Mouse (Mus musculus) gastrocnemius, postnatal 14 days (tissue): ENCODE measurements around the gene Ormdl1. TPM values are rescaled to one million over a fixed set of nuclear protein-coding genes. Genes with fewer than 3 reads are reported as not detected.

Experiments
- total RNA-seq, 2 experiments: library from RNA; stranded (reverse); gene quantifications; 2 replicates each; pipeline ENCODE4 v1.2.3; 2021

Gene Ormdl1
- total RNA-seq, 2 experiments from 2014 or later = 3.7 to 4.9 TPM

Other genes with a start within 250 kb of the Ormdl1 start
- 10 to 100 TPM; 27.3 to 36.4 TPM for gene Mstn, start 235.5 kb upstream of the Ormdl1 start, total RNA-seq
- not detected for gene 1700019A02Rik, start 109.5 kb upstream of the Ormdl1 start, total RNA-seq
- 1 to 10 TPM; 4.0 to 5.2 TPM for gene Pms1, start 77 bp upstream of the Ormdl1 start, total RNA-seq
- gene Gm28778, start within 50 bp of the Ormdl1 start, total RNA-seq = not detected
- gene Osgepl1, start 16.5 kb downstream of the Ormdl1 start, total RNA-seq = 10 to 100 TPM; 17.9 to 18.5 TPM
- gene Asdurf, start 55.5 kb downstream of the Ormdl1 start, total RNA-seq = 1 to 10 TPM; 3.2 to 3.9 TPM
- gene Gm28551, start 55.6 kb downstream of the Ormdl1 start, total RNA-seq = not detected
- gene Asnsd1, start 55.7 kb downstream of the Ormdl1 start, total RNA-seq = 10 to 100 TPM; 39.4 to 41.2 TPM